Comparison of ENCODE assay signal across 32 mouse cellular contexts in genomic region chr1:183362729-183363576, GRCm38 (mm10). TPM values are rescaled to one million over a fixed set of nuclear protein-coding genes. Genes with fewer than 3 reads are reported as not detected.
DNase-seq lines count a peak whose midpoint lies in the region; ATAC-seq and TF ChIP-seq lines count a peak whose summit lies in the region.
"Had no signal": no experiment of that assay in that cellular context is flagged by ENCODE, and none has a peak within 500 bp of the region (broad histone marks: within the 10 kb centered on the region; RNA-seq: fewer than 3 reads in every experiment).

No protein-coding gene starts in this region.

- no peak overlapping the region for H3K4me2 ChIP-seq in lung, embryonic 15.5 days
- no peak overlapping the region for H3K4me2 ChIP-seq in lung, postnatal 0 days (replicated peaks; ENCODE audit: low read depth, low read length)
- H3K4me2 ChIP-seq: embryonic facial prominence, embryonic 15.5 days; forebrain, embryonic 12.5 days; heart, embryonic 15.5 days; hindbrain, embryonic 12.5 days; kidney, embryonic 15.5 days; limb, embryonic 13.5 days; liver, embryonic 11.5 days; midbrain, embryonic 15.5 days; neural tube, embryonic 15.5 days; stomach, embryonic 15.5 days had no signal

- intact Hi-C loops in gastrocnemius, adult 2 months (cut with DNase I): no loop called here

- no peak overlapping the region for H3K9ac ChIP-seq in lung, embryonic 15.5 days
- no peak overlapping the region for H3K9ac ChIP-seq in lung, postnatal 0 days (replicated peaks; ENCODE audit: low read depth)
- H3K9ac ChIP-seq: embryonic facial prominence, embryonic 15.5 days; forebrain, embryonic 12.5 days; heart, embryonic 15.5 days; hindbrain, embryonic 12.5 days; kidney, embryonic 15.5 days; limb, embryonic 13.5 days; liver, postnatal 0 days; midbrain, embryonic 15.5 days; neural tube, embryonic 15.5 days; stomach, embryonic 15.5 days had no signal

- H3K27ac ChIP-seq in gastrocnemius, adult 2 months: peak overlapping the region; percentile 51; the same call in 1 of the 2 replicates
- no peak overlapping the region for H3K27ac ChIP-seq in lung, embryonic 15.5 days
- H3K27ac ChIP-seq in lung, postnatal 0 days (ENCODE audit: low read length): no peak overlapping the region
- H3K27ac ChIP-seq: embryonic facial prominence, embryonic 10.5 days; embryonic facial prominence, embryonic 15.5 days; forebrain, embryonic 12.5 days; heart, embryonic 15.5 days; hindbrain, embryonic 12.5 days; hindbrain, postnatal 0 days; kidney, embryonic 15.5 days; limb, embryonic 13.5 days; midbrain, embryonic 15.5 days; neural tube, embryonic 15.5 days; stomach, embryonic 15.5 days had no signal

- peaks cover 59% of the 10 kb centered on the region for H3K36me3 ChIP-seq in lung, embryonic 15.5 days
- H3K36me3 ChIP-seq in lung, postnatal 0 days (ENCODE audit: insufficient read depth, low read length): peaks cover 11% of the 10 kb centered on the region; the same call in 1 of the 2 replicates

- TF ChIP-seq EP300 in lung, postnatal 0 days (IDR thresholded peaks at IDR 0.05): 0 out of 2 replicates have a peak, but pooled peaks have one; percentile 18

- no peaks in the 10 kb centered on the region for H3K27me3 ChIP-seq in lung, embryonic 15.5 days
- no peaks in the 10 kb centered on the region for H3K27me3 ChIP-seq in lung, postnatal 0 days (replicated peaks; ENCODE audit: insufficient read depth, low read length)
- H3K27me3 ChIP-seq: embryonic facial prominence, embryonic 15.5 days; forebrain, embryonic 12.5 days; heart, embryonic 15.5 days; hindbrain, embryonic 12.5 days; kidney, embryonic 15.5 days; limb, embryonic 13.5 days; midbrain, embryonic 15.5 days; neural tube, embryonic 15.5 days; stomach, embryonic 15.5 days had no signal

- ATAC-seq in lung, embryonic 15.5 days (ENCODE audit: borderline replicate concordance, extremely low read depth, low FRiP score, low TSS enrichment): 0 out of 2 replicates have a peak, but pooled peaks have one; percentile 23
- ATAC-seq in lung, postnatal 0 days: peak; percentile 85
- ATAC-seq: hindbrain, postnatal 0 days; midbrain, embryonic 15.5 days had no signal

- H3K9me3 ChIP-seq in lung, embryonic 15.5 days: no peaks in the 10 kb centered on the region
- no peaks in the 10 kb centered on the region for H3K9me3 ChIP-seq in lung, postnatal 0 days (ENCODE audit: low read length)
- H3K9me3 ChIP-seq: embryonic facial prominence, embryonic 10.5 days; embryonic facial prominence, embryonic 15.5 days; forebrain, embryonic 12.5 days; heart, embryonic 15.5 days; hindbrain, embryonic 12.5 days; kidney, embryonic 15.5 days; limb, embryonic 13.5 days; megakaryocyte, embryonic 14.5 days; midbrain, embryonic 15.5 days; neural tube, embryonic 15.5 days; stomach, embryonic 15.5 days had no signal

- peak; percentile 33 for DNase-seq in gastrocnemius, adult 2 months
- DNase-seq in gastrocnemius, postnatal 4 days (ENCODE audit: low spot score in 2 of 2): no peak
- no peak for DNase-seq in lung, postnatal 25 days (ENCODE audit: low spot score)
- peak; percentile 68 for DNase-seq in lung, postnatal 0 days (ENCODE audit: low spot score)
- no peak for DNase-seq in cerebellum, adult 11-12 months
- DNase-seq in testis, postnatal 14 days (ENCODE audit: low spot score): no peak
- DNase-seq in spleen, adult 18-20 months: no peak
- DNase-seq: adrenal gland, postnatal 25 days; cerebellum, adult 2 months; cerebellum, postnatal 14 days; gastrocnemius, postnatal 25 days; kidney, adult 18-20 months; kidney, postnatal 4 days; liver, postnatal 0 days; retina, postnatal 1 day; right cerebral cortex, postnatal 14 days; thymus, postnatal 14 days had no signal

- peaks cover 6% of the 10 kb centered on the region for H3K4me1 ChIP-seq in lung, embryonic 15.5 days
- H3K4me1 ChIP-seq in lung, postnatal 0 days (ENCODE audit: insufficient read depth, low read depth, low read length): no peaks in the 10 kb centered on the region

- TF ChIP-seq CTCF in gastrocnemius, adult 2 months (IDR thresholded peaks at IDR 0.05): no peak
- TF ChIP-seq CTCF in lung, postnatal 0 days (IDR thresholded peaks at IDR 0.05): no peak

- WGBS in lung, embryonic 15.5 days: 59% methylated on average over 14 of the region's 14 CpGs
- WGBS in lung, postnatal 0 days: 57% methylated on average over 14 of the region's 14 CpGs

- H3K4me3 ChIP-seq in gastrocnemius, adult 2 months: no peak overlapping the region
- H3K4me3 ChIP-seq in lung, embryonic 15.5 days: no peak overlapping the region
- no peak overlapping the region for H3K4me3 ChIP-seq in lung, postnatal 0 days (ENCODE audit: low read depth, low read length)
- H3K4me3 ChIP-seq: embryonic facial prominence, embryonic 10.5 days; embryonic facial prominence, embryonic 15.5 days; forebrain, embryonic 12.5 days; heart, embryonic 15.5 days; hindbrain, embryonic 12.5 days; kidney, embryonic 15.5 days; limb, embryonic 13.5 days; megakaryocyte, embryonic 14.5 days; midbrain, embryonic 15.5 days; neural tube, embryonic 15.5 days; stomach, embryonic 15.5 days had no signal

RNA-seq across cellular contexts. Expression of gene Mia3, which starts 6.4 kb away (rescaled TPM):
- 100 to 1,000 TPM; 169 to 229 TPM for total RNA-seq in gastrocnemius, adult 2 months (2021)
- 100 to 1,000 TPM; 140 to 149 TPM for total RNA-seq in gastrocnemius, postnatal 4 days (2021)
- 91.2 and 92.7 TPM in 2 replicates for polyA plus RNA-seq in lung, embryonic 15.5 days (2015; fragmentation: Nextera tagmentation; extraction: Ambion mirVana)
- 49.8 and 58.3 TPM in 2 replicates for polyA plus RNA-seq in lung, postnatal 0 days (2015; fragmentation: Nextera tagmentation; extraction: Ambion mirVana)

RNA-seq across cellular contexts. Expression of gene Taf1a, which starts 25.8 kb away (rescaled TPM):
- total RNA-seq in gastrocnemius, adult 2 months (2021): 1 to 10 TPM; 6.1 to 7.3 TPM
- 10 to 100 TPM in 1 of 2 experiments, 1 to 10 TPM in 1; 7.4 to 10.4 TPM for total RNA-seq in gastrocnemius, postnatal 4 days (2021)
- polyA plus RNA-seq in lung, embryonic 15.5 days (2015; fragmentation: Nextera tagmentation; extraction: Ambion mirVana): 20.4 and 21.0 TPM in 2 replicates
- 9.5 and 11.1 TPM in 2 replicates for polyA plus RNA-seq in lung, postnatal 0 days (2015; fragmentation: Nextera tagmentation; extraction: Ambion mirVana)

RNA-seq across cellular contexts. Expression of gene Hhipl2, which starts 55.1 kb away (rescaled TPM):
- total RNA-seq in gastrocnemius, adult 2 months (2021): not detected
- not detected for total RNA-seq in gastrocnemius, postnatal 4 days (2021)
- polyA plus RNA-seq in lung, embryonic 15.5 days (2015; fragmentation: Nextera tagmentation; extraction: Ambion mirVana): 0.06 and 0.36 TPM in 2 replicates
- polyA plus RNA-seq in lung, postnatal 0 days (2015; fragmentation: Nextera tagmentation; extraction: Ambion mirVana): 0.06 TPM in 1 of 2 replicates, not detected in the other
- total RNA-seq: adrenal gland, adult 18-20 months; adrenal gland, postnatal 25 days; gastrocnemius, postnatal 25 days; hindbrain, postnatal 0 days had no signal
- polyA plus RNA-seq: embryonic facial prominence, embryonic 15.5 days; liver, postnatal 0 days had no signal

Comparison
In these comparisons a context has a peak if more than half of its experiments do, and no peak if none do; other contexts are left out.
1. DNase-seq: peak in gastrocnemius, adult 2 months (single experiment) and lung, postnatal 0 days (single experiment); none in gastrocnemius, postnatal 4 days (0 of 2), lung, postnatal 25 days (single experiment), cerebellum, adult 11-12 months (single experiment), testis, postnatal 14 days (single experiment) and spleen, adult 18-20 months (0 of 2).